Mouse (Mus musculus) spleen, postnatal 0 days (tissue): ENCODE measurements around the gene Xpa. TPM values are rescaled to one million over a fixed set of nuclear protein-coding genes. Genes with fewer than 3 reads are reported as not detected.

Experiments used
- polyA plus RNA-seq: library from polyadenylated mRNA; unstranded; fragments of >200 nt; fragmentation: Nextera tagmentation; extraction: Ambion mirVana; gene quantifications from 2 replicates; pipeline ENCODE4 v1.2.1, GENCODE M21; 2015

Gene Xpa
- 21.1 and 26.5 TPM in 2 replicates for polyA plus RNA-seq

GRCm38 (mm10) chr4:46195781-46196487, at the start of gene Xpa:
Gene Xpa (minus strand): TSS chr4:46196311.

DNA sequence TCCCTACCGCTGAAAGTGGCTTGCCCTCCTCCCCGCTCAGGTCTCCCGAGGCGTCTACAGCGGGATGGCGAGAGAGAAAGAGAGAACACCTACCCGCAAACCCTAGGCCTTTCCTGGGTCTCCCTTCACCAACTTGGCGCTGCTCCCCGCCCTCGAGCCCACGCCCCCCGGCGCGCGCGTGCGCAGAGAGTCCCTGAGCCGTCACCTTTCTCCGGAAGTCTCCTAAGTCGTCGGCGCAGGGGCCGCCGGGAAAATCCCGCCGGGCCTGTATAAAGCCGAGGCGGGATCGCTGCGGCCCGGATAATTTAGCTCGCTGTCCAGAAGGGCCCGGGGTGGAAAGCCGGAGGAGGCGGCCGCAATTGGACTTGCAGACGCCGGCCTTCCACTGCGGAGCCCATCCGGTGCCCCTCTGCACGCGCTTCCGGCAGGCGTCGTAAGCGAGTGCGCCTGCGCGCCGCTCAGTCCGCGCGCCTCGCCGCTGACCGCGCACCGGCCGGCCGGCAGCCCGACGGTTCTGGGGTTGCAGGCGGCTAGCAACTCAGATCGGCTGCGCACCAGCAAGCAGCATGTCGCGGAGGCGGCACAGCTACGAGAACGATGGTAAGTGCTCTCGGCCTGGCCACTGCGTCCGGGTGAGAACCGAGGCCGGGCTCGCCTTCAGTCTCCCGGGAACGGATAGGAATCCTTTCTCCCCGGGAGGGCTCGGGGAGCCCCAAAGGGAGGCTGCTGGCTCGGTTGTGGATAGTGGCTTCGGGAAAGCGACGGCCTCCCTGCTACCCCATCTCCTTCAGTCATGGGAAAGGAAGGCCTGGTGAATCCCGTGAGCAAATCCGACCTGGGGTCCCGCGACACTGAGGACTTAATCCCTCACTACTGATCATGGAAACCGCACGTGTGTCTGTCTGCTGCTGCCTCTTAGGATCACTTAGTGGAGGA, 57.6 kb downstream of the Xpa start, which contains the start of the genes Ncbp1 and Tstd2:
Gene Ncbp1 (plus strand): TSS at position 327 of the 936 bp plus-strand sequence.
Gene Tstd2 (minus strand): TSS at position 408 of the 936 bp plus-strand sequence.

Other genes with a start within 250 kb of the Xpa start
- gene Tdrd7, start 231.0 kb downstream of the Xpa start, polyA plus RNA-seq = 12.1 and 15.0 TPM in 2 replicates
- gene Tmod1, start 157.4 kb downstream of the Xpa start, polyA plus RNA-seq = 28.4 and 33.6 TPM in 2 replicates
- 34.8 and 38.1 TPM in 2 replicates for gene Ncbp1, start 57.7 kb downstream of the Xpa start, polyA plus RNA-seq
- gene Tstd2, start 57.6 kb downstream of the Xpa start, polyA plus RNA-seq = 13.8 and 15.8 TPM in 2 replicates
- not detected in 2 replicates for gene Foxe1, start 147.3 kb upstream of the Xpa start, polyA plus RNA-seq
- gene Trmo, start 193.1 kb upstream of the Xpa start, polyA plus RNA-seq = 8.1 and 8.9 TPM in 2 replicates
- 261 and 331 TPM in 2 replicates for gene Hemgn, start 217.2 kb upstream of the Xpa start, polyA plus RNA-seq